Mouse (Mus musculus): ENCODE data around the gene Ssxb1.
"Not testable (repeated sequence)": the region's sequence is repeated elsewhere in the genome, so short reads cannot be mapped to it uniquely, and the experiment has no call there.

Gene Ssxb1

GRCm38 (mm10) chrX:8413005-8413404 lies at the start of gene Ssxb1:
Gene Ssxb1, plus strand, starts transcription at chrX:8413305.
- POLR2A ChIA-PET = not testable (repeated sequence)
- CTCF ChIA-PET = interaction anchor here in 1 of 4 experiments (0.6 kb wide), 1 partner anchor 1214 kb away, joined by 3 read pairs; no protein-coding TSS in a partner anchor

GRCm38 (mm10) chrX:8366678-8367077 lies 46.4 kb upstream of the Ssxb1 start, which contains the start of gene Ssxb9:
Gene Ssxb9, plus strand, starts transcription at chrX:8366978.
- POLR2A ChIA-PET, CTCF ChIA-PET: not testable (repeated sequence)

GRCm38 (mm10) chrX:8461626-8462025 lies 48.5 kb downstream of the Ssxb1 start, which contains the start of gene Ssxb2:
Gene Ssxb2, minus strand, starts transcription at chrX:8461726.
- CTCF ChIA-PET, POLR2A ChIA-PET: not testable (repeated sequence)

Data from embryonic stem cell, embryonic (primary cell).